Mouse (Mus musculus): ENCODE data around the gene Gm49391.
A peak's percentile ranks its signal among the peaks of the same experiment; 100 is the strongest.
"Not testable (repeated sequence)": the region's sequence is repeated elsewhere in the genome, so short reads cannot be mapped to it uniquely, and the experiment has no call there.

Gene Gm49391

GRCm38 (mm10) chr13:60936500-60936901, at the start of gene Gm49391, which contains the start of gene Ctla2a:
Gene Gm49391, minus strand, starts transcription at chr13:60936571.
Gene Ctla2a, minus strand, starts transcription at chr13:60936625.
- peak; percentile 57 for DNase-seq (ENCODE audit: low read depth)

- not testable (repeated sequence) for DNase-seq (ENCODE audit: low read depth)
These were observed 35.9 kb upstream of the Gm49391 start for GRCm38 (mm10) chr13:60972319-60972718.

- DNase-seq (ENCODE audit: low read depth), result not testable (repeated sequence)
These were observed 27.6 kb upstream of the Gm49391 start for GRCm38 (mm10) chr13:60963985-60964384.

- no peak for DNase-seq (ENCODE audit: low read depth)
These were observed 25.3 kb upstream of the Gm49391 start for GRCm38 (mm10) chr13:60961706-60962105.

GRCm38 (mm10) chr13:60941884-60942283, 5.5 kb upstream of the Gm49391 start, which contains the start of gene Tpbpa:
Gene Tpbpa, minus strand, starts transcription at chr13:60941984.
- DNase-seq (ENCODE audit: low read depth), result not testable (repeated sequence)

- DNase-seq (ENCODE audit: low read depth), result not testable (repeated sequence)
These were observed 881 bp downstream of the Gm49391 start, which contains the start of gene Gm49393 for GRCm38 (mm10) chr13:60935490-60935889. Gene Gm49393, minus strand, starts transcription at chr13:60935590.

- DNase-seq (ENCODE audit: low read depth), result not testable (repeated sequence)
These were observed 31.6 kb downstream of the Gm49391 start, which contains the start of gene Tpbpb for GRCm38 (mm10) chr13:60904780-60905179. Gene Tpbpb, minus strand, starts transcription at chr13:60904880.

GRCm38 (mm10) chr13:60897328-60897727, 39.0 kb downstream of the Gm49391 start, which contains the start of gene Ctla2b:
Gene Ctla2b, minus strand, starts transcription at chr13:60897447.
- peak; percentile 51 for DNase-seq (ENCODE audit: low read depth)

- DNase-seq (ENCODE audit: low read depth), result not testable (repeated sequence)
These were observed 39.6 kb downstream of the Gm49391 start, which contains the start of gene Gm49392 for GRCm38 (mm10) chr13:60896794-60897193. Gene Gm49392, minus strand, starts transcription at chr13:60896894.

GRCm38 (mm10) chr13:60895406-60896160, 40.8 kb downstream of the Gm49391 start:
- no peak for DNase-seq (ENCODE audit: low read depth)

GRCm38 (mm10) chr13:60892301-60892700, 44.1 kb downstream of the Gm49391 start:
- DNase-seq (ENCODE audit: low read depth), result no peak

GRCm38 (mm10) chr13:60864281-60864680, 72.1 kb downstream of the Gm49391 start, which contains the start of gene 4930486L24Rik:
Gene 4930486L24Rik, minus strand, starts transcription at chr13:60864475.
- no peak for DNase-seq (ENCODE audit: low read depth)

GRCm38 (mm10) chr13:60848241-60849120, 87.9 kb downstream of the Gm49391 start:
- peak; percentile 57 for DNase-seq (ENCODE audit: low read depth)
